Mouse (Mus musculus) CH12.LX (cell line): ENCODE results near the gene Tmem87a. TPM values are rescaled to one million over a fixed set of nuclear protein-coding genes. Genes with fewer than 3 reads are reported as not detected.
A peak's percentile ranks its signal among the peaks of the same experiment; 100 is the strongest.

Experiments used
- DNase-seq: peaks from one replicate; pipeline ENCODE4 v3.0.0-alpha.2; 2013; ENCODE audit errors: extremely low read depth
- H3K27ac ChIP-seq: 2 replicates; pipeline ENCODE4 v1.5.1; 2012; ENCODE audit warnings: low read depth, mild to moderate bottlenecking, control low read depth, moderate library complexity; ENCODE audit not compliant: insufficient read depth
- H3K27me3 ChIP-seq: replicated peaks from 2 replicates; pipeline ENCODE3; 2012; ENCODE audit warnings: inconsistent platforms
- H3K36me3 ChIP-seq, 2 experiments: replicated peaks in 1 of 2; 2 replicates each; pipeline versions ENCODE3 to v1.6.1; 2012; ENCODE audit warnings: inconsistent platforms in 1 of 2, low read length in 1 of 2, mild to moderate bottlenecking in 1 of 2, mixed read lengths in 1 of 2, moderate library complexity in 1 of 2; ENCODE audit not compliant: control insufficient read depth in 1 of 2, insufficient read depth in 1 of 2
- H3K4me1 ChIP-seq, 2 experiments: 2 replicates each; pipeline ENCODE4 v1.6.1; 2012; ENCODE audit warnings: inconsistent platforms in 1 of 2, moderate library complexity in 1 of 2; ENCODE audit not compliant: insufficient read depth in 2 of 2, control insufficient read depth in 1 of 2
- H3K4me2 ChIP-seq: 2 replicates; pipeline ENCODE4 v1.6.1; 2012; ENCODE audit warnings: low read depth, mild to moderate bottlenecking, control low read depth; ENCODE audit not compliant: poor library complexity, insufficient read depth, severe bottlenecking
- H3K4me3 ChIP-seq, 3 experiments: fragments of 150-350 bp in 1 of 3; sonication (generic) in 1 of 3; replicated peaks in 1 of 3; 2 replicates each; pipeline versions ENCODE3 to v1.5.1; 2011 to 2012; ENCODE audit warnings: low read depth in 2 of 3, low read length in 2 of 3, mild to moderate bottlenecking in 2 of 3, moderate library complexity in 2 of 3, control low read depth in 1 of 3, improper control_type of control experiment in 1 of 3, inconsistent platforms in 1 of 3, mixed read lengths in 1 of 3; ENCODE audit not compliant: poor library complexity in 1 of 3
- H3K79me2 ChIP-seq: replicated peaks from 2 replicates; pipeline ENCODE4 v1.6.1; 2012; ENCODE audit warnings: mild to moderate bottlenecking, moderate library complexity; ENCODE audit not compliant: control insufficient read depth, poor library complexity, insufficient read depth, severe bottlenecking; ENCODE audit errors: extremely low read depth
- H3K9ac ChIP-seq: 2 replicates; pipeline ENCODE4 v1.6.1; 2012; ENCODE audit warnings: low read depth, mild to moderate bottlenecking, control low read depth, moderate library complexity; ENCODE audit not compliant: insufficient read depth
- H3K9me3 ChIP-seq: replicated peaks from 2 replicates; pipeline ENCODE3; 2012; ENCODE audit warnings: low read length, inconsistent platforms, mixed read lengths
- BHLHE40 ChIP-seq: IDR thresholded peaks from 2 replicates; pipeline ENCODE4 v1.6.1; 2011; ENCODE audit warnings: mild to moderate bottlenecking, low read depth, low read length, improper control_type of control experiment
- CHD2 ChIP-seq: IDR thresholded peaks from 2 replicates; pipeline ENCODE4 v1.6.1; 2011; ENCODE audit warnings: low read length, improper control_type of control experiment
- CTCF ChIP-seq, 2 experiments: IDR thresholded peaks in 1 of 2; conservative IDR thresholded peaks in 1 of 2; 2 replicates each; pipeline ENCODE4 v1.5.1; 2011 to 2012; ENCODE audit warnings: low read depth in 2 of 2, low read length in 2 of 2, improper control_type of control experiment in 1 of 2, inconsistent platforms in 1 of 2, mild to moderate bottlenecking in 1 of 2, moderate library complexity in 1 of 2
- ELF1 ChIP-seq: IDR thresholded peaks from 2 replicates; pipeline ENCODE4 v1.6.1; 2014; ENCODE audit warnings: low read depth, mild to moderate bottlenecking, inconsistent platforms, low read length, improper control_type of control experiment
- EP300 ChIP-seq: IDR thresholded peaks from 2 replicates; pipeline ENCODE4 v1.6.1; 2011; ENCODE audit warnings: low read length, improper control_type of control experiment
- ETS1 ChIP-seq: conservative IDR thresholded peaks from 2 replicates; pipeline ENCODE4 v1.6.1; 2012; ENCODE audit warnings: low read depth, mild to moderate bottlenecking, inconsistent platforms, low read length, improper control_type of control experiment, moderate library complexity
- HCFC1 ChIP-seq: IDR thresholded peaks from 2 replicates; pipeline ENCODE4 v1.6.1; 2012; ENCODE audit warnings: low read depth, mild to moderate bottlenecking, inconsistent platforms, low read length, improper control_type of control experiment
- IRF4 ChIP-seq: IDR thresholded peaks from 2 replicates; pipeline ENCODE4 v1.6.1; 2014; ENCODE audit warnings: low read depth, mild to moderate bottlenecking, inconsistent platforms, low read length, improper control_type of control experiment
- JUND ChIP-seq: conservative IDR thresholded peaks from 2 replicates; pipeline ENCODE4 v1.6.1; 2011; ENCODE audit warnings: low read depth, low read length, improper control_type of control experiment
- MAFK ChIP-seq: IDR thresholded peaks from 2 replicates; pipeline ENCODE4 v1.6.1; 2011; ENCODE audit warnings: low read length, improper control_type of control experiment; ENCODE audit not compliant: insufficient replicate concordance
- MYC ChIP-seq: IDR thresholded peaks from 2 replicates; pipeline ENCODE4 v1.6.1; 2011; ENCODE audit warnings: low read depth, mild to moderate bottlenecking, improper control_type of control experiment, low read length
- NRF1 ChIP-seq: IDR thresholded peaks from 2 replicates; pipeline ENCODE4 v1.6.1; 2014; ENCODE audit warnings: low read depth, mild to moderate bottlenecking, inconsistent platforms, low read length, improper control_type of control experiment, moderate library complexity
- POLR2A ChIP-seq: IDR thresholded peaks from 2 replicates; pipeline ENCODE4 v1.6.1; 2011; ENCODE audit warnings: low read depth, mild to moderate bottlenecking, improper control_type of control experiment, low read length
- RAD21 ChIP-seq: IDR thresholded peaks from 2 replicates; pipeline ENCODE4 v1.6.1; 2011; ENCODE audit warnings: low read depth, mild to moderate bottlenecking, low read length, improper control_type of control experiment, moderate library complexity
- SIN3A ChIP-seq: IDR thresholded peaks from 2 replicates; pipeline ENCODE4 v1.6.1; 2012; ENCODE audit warnings: low read length, improper control_type of control experiment, inconsistent platforms
- SMC3 ChIP-seq: IDR thresholded peaks from 2 replicates; pipeline ENCODE4 v1.6.1; 2011; ENCODE audit warnings: low read depth, low read length, improper control_type of control experiment
- TBP ChIP-seq: conservative IDR thresholded peaks from 2 replicates; pipeline ENCODE4 v1.6.1; 2011; ENCODE audit warnings: low read depth, low read length, improper control_type of control experiment
- ZC3H11A ChIP-seq: IDR thresholded peaks from 2 replicates; pipeline ENCODE4 v1.6.1; 2012; ENCODE audit warnings: low read depth, mild to moderate bottlenecking, inconsistent platforms, low read length, improper control_type of control experiment
- ZKSCAN1 ChIP-seq: IDR thresholded peaks from 2 replicates; pipeline ENCODE4 v1.6.1; 2012; ENCODE audit warnings: low read depth, inconsistent platforms, low read length, improper control_type of control experiment, borderline replicate concordance
- ZNF384 ChIP-seq: IDR thresholded peaks from 2 replicates; pipeline ENCODE4 v1.6.1; 2012; ENCODE audit warnings: low read depth, low read length, improper control_type of control experiment, inconsistent platforms
- dilution Hi-C: fragments of 300-500 bp; cut with MboI; formaldehyde crosslinking; loops from 2 replicates; pipeline ENCODE4 v1.14.3; 2020; ENCODE audit warnings: low sequenced_read_pairs; ENCODE audit not compliant: extremely low pct_unique_long_range_greater_than_20kb, extremely low pct_ligation_motif_present
- in situ Hi-C: fragments of 300-500 bp; cut with MboI; formaldehyde crosslinking; loops from 3 replicates; pipeline ENCODE4 v1.14.3; 2019; ENCODE audit warnings: low sequenced_read_pairs, low pct_ligation_motif_present, low pct_unique_long_range_greater_than_20kb, mixed read lengths
- polyA plus RNA-seq: library from polyadenylated mRNA; unstranded; fragments of >175 nt; gene quantifications from 2 replicates; pipeline ENCODE4 v1.2.1, GENCODE M21; 2012; ENCODE audit warnings: low read depth; ENCODE audit not compliant: insufficient read length
- total RNA-seq, 2 experiments: library from RNA; depleted of rRNA; stranded (reverse); fragments of 300-350 nt in 1 of 2; fragments of >200 nt in 1 of 2; gene quantifications; 2 replicates each; pipeline ENCODE4 v1.2.3; 2012 to 2014

Gene Tmem87a
- total and polyA plus RNA-seq, 3 experiments: 26.0 to 43.5 (median 30.5) TPM

GRCm38 (mm10) chr2:120450724-120451123 is 46.8 kb upstream of the Tmem87a start:
- DNase-seq: no peak
- Histone ChIP-seq H3K27me3 (no peaks in the 10 kb centered on the region), H3K9ac (no peak overlapping the region), H3K4me2 (no peak overlapping the region), H3K4me1 (peaks cover 0 to 5% of the 10 kb centered on the region in 2 experiments; a peak in 1 of 4 replicates), H3K9me3 (no peaks in the 10 kb centered on the region), H3K36me3 (peaks cover 2 to 4% of the 10 kb centered on the region in 2 experiments), H3K4me3 (no peak overlapping the region), H3K79me2 (no peaks in the 10 kb centered on the region), H3K27ac (no peak overlapping the region)
- in situ Hi-C loops: loop anchor here (25.0 kb wide), 1 partner anchor 662 kb away; the partner anchor contains the start of gene Tgm7
- dilution Hi-C loops: no loop called here
- TF ChIP-seq ZC3H11A (no peak), MYC (no peak), MAFK (no peak), TBP (no peak), BHLHE40 (no peak), NRF1 (no peak), SIN3A (no peak), JUND (no peak), EP300 (no peak), RAD21 (no peak), CTCF (conservative IDR thresholded peaks at IDR 0.05 in 1 of 2, IDR thresholded peaks at IDR 0.05 in 1 of 2; ENCODE audit: low read depth in 2 of 2, low read length in 2 of 2) (no peak), ZKSCAN1 (no peak), ZNF384 (no peak), SMC3 (no peak), IRF4 (no peak), ETS1 (no peak), ELF1 (no peak), CHD2 (no peak)

DNA sequence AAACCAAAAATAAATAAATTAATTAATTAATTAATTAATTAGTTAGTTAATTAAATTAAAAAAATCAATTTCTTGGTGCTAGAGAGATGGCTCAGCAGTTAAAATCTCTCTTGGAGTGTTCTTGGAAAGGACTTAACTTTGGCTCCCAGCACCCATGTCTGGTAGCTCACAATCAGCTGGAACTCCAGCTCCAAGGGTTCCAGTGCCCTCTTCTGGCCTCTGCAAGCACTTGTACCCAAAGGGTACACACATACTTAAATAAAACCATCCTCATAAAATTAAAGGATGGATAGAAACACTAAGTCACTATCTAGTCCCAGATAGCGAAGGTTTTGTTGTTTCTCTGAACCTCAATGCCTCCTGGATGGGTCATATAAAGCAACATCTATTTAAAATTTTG is 43.4 kb upstream of the Tmem87a start:
- peak; percentile 12 for DNase-seq
- in situ Hi-C loops: no loop called here
- Histone ChIP-seq H3K9ac (no peak overlapping the region), H3K4me2 (no peak overlapping the region), H3K9me3 (no peaks in the 10 kb centered on the region), H3K79me2 (no peaks in the 10 kb centered on the region), H3K36me3 (peaks cover 2 to 4% of the 10 kb centered on the region in 2 experiments), H3K4me3 (no peak overlapping the region), H3K4me1 (peaks cover 0 to 5% of the 10 kb centered on the region in 2 experiments; a peak in 1 of 4 replicates), H3K27me3 (no peaks in the 10 kb centered on the region), H3K27ac (no peak overlapping the region)
- TF ChIP-seq CTCF (conservative IDR thresholded peaks at IDR 0.05 in 1 of 2, IDR thresholded peaks at IDR 0.05 in 1 of 2; ENCODE audit: low read depth in 2 of 2, low read length in 2 of 2) (peak in 1 of 2 experiments; percentile 47; a peak in 2 of 4 replicates), RAD21 (peak; percentile 39), HCFC1 (no peak), POLR2A (no peak)
- dilution Hi-C loops: no loop called here
